Mouse (Mus musculus): ENCODE measurements around the gene Slirp. TPM values are rescaled to one million over a fixed set of nuclear protein-coding genes. Genes with fewer than 3 reads are reported as not detected.

Gene Slirp
- 271 and 294 TPM in 2 replicates for polyA plus RNA-seq (2014; fragmentation: Nextera tagmentation; extraction: Ambion mirVana)

GRCm38 (mm10) chr12:87443700-87444122, at the start of gene Slirp, which contains the start of gene Alkbh1:
Gene Slirp (plus strand): TSS chr12:87443896.
Gene Alkbh1 (minus strand): TSS chr12:87444017.
- WGBS: 0% methylated on average over 28 of the region's 28 CpGs

GRCm38 (mm10) chr12:87394316-87394715, 49.4 kb upstream of the Slirp start:
- ATAC-seq (replicated peaks; ENCODE audit: low FRiP score) (no peak), DNase-seq (ENCODE audit: low spot score) (no peak)
- Histone ChIP-seq H3K4me2 (ENCODE audit: low read depth, low read length, severe bottlenecking) (no peak overlapping the region), H3K27ac (ENCODE audit: low read depth, low read length) (no peak overlapping the region), H3K4me3 (ENCODE audit: low read depth, low read length) (no peak overlapping the region), H3K9ac (ENCODE audit: low read length) (no peak overlapping the region), H3K4me1 (replicated peaks; ENCODE audit: control insufficient read depth, insufficient read depth, low read length) (no peaks in the 10 kb centered on the region), H3K36me3 (ENCODE audit: control insufficient read depth, insufficient read depth, low read length) (no peaks in the 10 kb centered on the region), H3K9me3 (ENCODE audit: control insufficient read depth, low read length) (no peaks in the 10 kb centered on the region), H3K27me3 (ENCODE audit: control insufficient read depth, insufficient read depth, low read length) (no peaks in the 10 kb centered on the region)
- 91% methylated on average over 6 of the region's 6 CpGs for WGBS

More at GRCm38 (mm10) chr12:87443700-87444122, at the start of gene Slirp, which contains the start of gene Alkbh1:
- Histone ChIP-seq H3K27ac (ENCODE audit: low read depth, low read length) (peak within 1 kb of the TSS; percentile 75), H3K9me3 (ENCODE audit: control insufficient read depth, low read length) (no peaks in the 10 kb centered on the region), H3K4me3 (ENCODE audit: low read depth, low read length) (peak within 1 kb of the TSS; percentile 97), H3K36me3 (ENCODE audit: control insufficient read depth, insufficient read depth, low read length) (peaks cover 3% of the 10 kb centered on the region; the same call in 1 of the 2 replicates), H3K27me3 (ENCODE audit: control insufficient read depth, insufficient read depth, low read length) (no peaks in the 10 kb centered on the region), H3K4me2 (ENCODE audit: low read depth, low read length, severe bottlenecking) (peak within 1 kb of the TSS; percentile 80), H3K9ac (ENCODE audit: low read length) (peak within 1 kb of the TSS; percentile 96), H3K4me1 (replicated peaks; ENCODE audit: control insufficient read depth, insufficient read depth, low read length) (no peaks in the 10 kb centered on the region)
- peak; percentile 92 for DNase-seq (ENCODE audit: low spot score)
- peak; percentile 95 for ATAC-seq (replicated peaks; ENCODE audit: low FRiP score)

GRCm38 (mm10) chr12:87397126-87397525, 46.6 kb upstream of the Slirp start:
- H3K9ac ChIP-seq (ENCODE audit: low read length): no peak overlapping the region
- no peaks in the 10 kb centered on the region for H3K4me1 ChIP-seq (replicated peaks; ENCODE audit: control insufficient read depth, insufficient read depth, low read length)
- H3K36me3 ChIP-seq (ENCODE audit: control insufficient read depth, insufficient read depth, low read length): no peaks in the 10 kb centered on the region
- H3K27me3 ChIP-seq (ENCODE audit: control insufficient read depth, insufficient read depth, low read length): no peaks in the 10 kb centered on the region
- no peak overlapping the region for H3K4me2 ChIP-seq (ENCODE audit: low read depth, low read length, severe bottlenecking)
- no peak overlapping the region for H3K27ac ChIP-seq (ENCODE audit: low read depth, low read length)
- no peaks in the 10 kb centered on the region for H3K9me3 ChIP-seq (ENCODE audit: control insufficient read depth, low read length)
- 90% methylated on average over 4 of the region's 4 CpGs for WGBS
- DNase-seq (ENCODE audit: low spot score) (no peak), ATAC-seq (replicated peaks; ENCODE audit: low FRiP score) (no peak)
- H3K4me3 ChIP-seq (ENCODE audit: low read depth, low read length): no peak overlapping the region

GRCm38 (mm10) chr12:87397811-87398417, 45.8 kb upstream of the Slirp start:
- WGBS: 81% methylated on average over 4 of the region's 4 CpGs

GRCm38 (mm10) chr12:87399119-87399819, 44.4 kb upstream of the Slirp start:
- Histone ChIP-seq H3K4me3 (ENCODE audit: low read depth, low read length) (no peak overlapping the region), H3K9ac (ENCODE audit: low read length) (no peak overlapping the region), H3K27ac (ENCODE audit: low read depth, low read length) (no peak overlapping the region), H3K4me1 (replicated peaks; ENCODE audit: control insufficient read depth, insufficient read depth, low read length) (no peaks in the 10 kb centered on the region), H3K4me2 (ENCODE audit: low read depth, low read length, severe bottlenecking) (no peak overlapping the region), H3K36me3 (ENCODE audit: control insufficient read depth, insufficient read depth, low read length) (no peaks in the 10 kb centered on the region), H3K9me3 (ENCODE audit: control insufficient read depth, low read length) (no peaks in the 10 kb centered on the region), H3K27me3 (ENCODE audit: control insufficient read depth, insufficient read depth, low read length) (no peaks in the 10 kb centered on the region)
- ATAC-seq (replicated peaks; ENCODE audit: low FRiP score) (no peak), DNase-seq (ENCODE audit: low spot score) (no peak)
- 93% methylated on average over 10 of the region's 10 CpGs for WGBS

More at GRCm38 (mm10) chr12:87397811-87398417, 45.8 kb upstream of the Slirp start:
- Histone ChIP-seq H3K4me2 (ENCODE audit: low read depth, low read length, severe bottlenecking) (no peak overlapping the region), H3K36me3 (ENCODE audit: control insufficient read depth, insufficient read depth, low read length) (no peaks in the 10 kb centered on the region), H3K4me1 (replicated peaks; ENCODE audit: control insufficient read depth, insufficient read depth, low read length) (no peaks in the 10 kb centered on the region), H3K9me3 (ENCODE audit: control insufficient read depth, low read length) (no peaks in the 10 kb centered on the region), H3K27ac (ENCODE audit: low read depth, low read length) (no peak overlapping the region), H3K27me3 (ENCODE audit: control insufficient read depth, insufficient read depth, low read length) (no peaks in the 10 kb centered on the region), H3K4me3 (ENCODE audit: low read depth, low read length) (no peak overlapping the region), H3K9ac (ENCODE audit: low read length) (no peak overlapping the region)
- ATAC-seq (replicated peaks; ENCODE audit: low FRiP score) (no peak), DNase-seq (ENCODE audit: low spot score) (no peak)

- H3K9me3 ChIP-seq (ENCODE audit: control insufficient read depth, low read length): no peaks in the 10 kb centered on the region
- no peak for DNase-seq (ENCODE audit: low spot score)
- H3K4me3 ChIP-seq (ENCODE audit: low read depth, low read length): no peak overlapping the region
- no peak overlapping the region for H3K9ac ChIP-seq (ENCODE audit: low read length)
- no peaks in the 10 kb centered on the region for H3K36me3 ChIP-seq (ENCODE audit: control insufficient read depth, insufficient read depth, low read length)
- 66% methylated on average over 6 of the region's 6 CpGs for WGBS
- no peaks in the 10 kb centered on the region for H3K27me3 ChIP-seq (ENCODE audit: control insufficient read depth, insufficient read depth, low read length)
- ATAC-seq (replicated peaks; ENCODE audit: low FRiP score): no peak
- no peak overlapping the region for H3K27ac ChIP-seq (ENCODE audit: low read depth, low read length)
- no peak overlapping the region for H3K4me2 ChIP-seq (ENCODE audit: low read depth, low read length, severe bottlenecking)
- H3K4me1 ChIP-seq (replicated peaks; ENCODE audit: control insufficient read depth, insufficient read depth, low read length): no peaks in the 10 kb centered on the region
These were observed 41.8 kb upstream of the Slirp start for GRCm38 (mm10) chr12:87401883-87402282.

GRCm38 (mm10) chr12:87405165-87405564, 38.5 kb upstream of the Slirp start:
- 0 out of 2 replicates have a peak, but pooled peaks cover 1% of the 10 kb centered on the region for H3K4me1 ChIP-seq (replicated peaks; ENCODE audit: control insufficient read depth, insufficient read depth, low read length)
- no peak for ATAC-seq (replicated peaks; ENCODE audit: low FRiP score)
- H3K9me3 ChIP-seq (ENCODE audit: control insufficient read depth, low read length): no peaks in the 10 kb centered on the region
- no peaks in the 10 kb centered on the region for H3K27me3 ChIP-seq (ENCODE audit: control insufficient read depth, insufficient read depth, low read length)
- H3K27ac ChIP-seq (ENCODE audit: low read depth, low read length): no peak overlapping the region
- 82% methylated on average over 4 of the region's 4 CpGs for WGBS
- no peak overlapping the region for H3K4me2 ChIP-seq (ENCODE audit: low read depth, low read length, severe bottlenecking)
- H3K4me3 ChIP-seq (ENCODE audit: low read depth, low read length): no peak overlapping the region
- H3K36me3 ChIP-seq (ENCODE audit: control insufficient read depth, insufficient read depth, low read length): no peaks in the 10 kb centered on the region
- DNase-seq (ENCODE audit: low spot score): no peak
- H3K9ac ChIP-seq (ENCODE audit: low read length): no peak overlapping the region

- Histone ChIP-seq H3K36me3 (ENCODE audit: control insufficient read depth, insufficient read depth, low read length) (no peaks in the 10 kb centered on the region), H3K4me1 (replicated peaks; ENCODE audit: control insufficient read depth, insufficient read depth, low read length) (0 out of 2 replicates have a peak, but pooled peaks cover 1% of the 10 kb centered on the region), H3K4me2 (ENCODE audit: low read depth, low read length, severe bottlenecking) (no peak overlapping the region), H3K4me3 (ENCODE audit: low read depth, low read length) (no peak overlapping the region), H3K27me3 (ENCODE audit: control insufficient read depth, insufficient read depth, low read length) (no peaks in the 10 kb centered on the region), H3K9ac (ENCODE audit: low read length) (no peak overlapping the region), H3K27ac (ENCODE audit: low read depth, low read length) (no peak overlapping the region), H3K9me3 (ENCODE audit: control insufficient read depth, low read length) (no peaks in the 10 kb centered on the region)
- WGBS: 87% methylated on average over 3 of the region's 3 CpGs
- no peak for DNase-seq (ENCODE audit: low spot score)
- ATAC-seq (replicated peaks; ENCODE audit: low FRiP score): no peak
These were observed 38.0 kb upstream of the Slirp start for GRCm38 (mm10) chr12:87405721-87406120.
